Mouse (Mus musculus) kidney, postnatal 0 days (tissue): ENCODE results near the gene Ncapd2. TPM values are rescaled to one million over a fixed set of nuclear protein-coding genes. Genes with fewer than 3 reads are reported as not detected.

ENCODE experiments used
- ATAC-seq: fragments of 200-750 bp; cut with Nextera tagmentation; replicated peaks from 2 replicates; pipeline ENCODE4 v1.8.0; 2017; ENCODE audit warnings: low read depth, moderate number of reproducible peaks, moderate TSS enrichment, moderate library complexity; ENCODE audit not compliant: low FRiP score
- DNase-seq: peaks from one replicate; pipeline ENCODE4 v3.0.0-alpha.2; 2016; ENCODE audit warnings: low spot score
- H3K27ac ChIP-seq: fragments of 300-500 bp; sonication (generic); 2 replicates; pipeline ENCODE4 v1.5.1; 2014; ENCODE audit warnings: mild to moderate bottlenecking
- H3K27me3 ChIP-seq: fragments of 300-500 bp; sonication (generic); 2 replicates; pipeline ENCODE4 v1.6.1; 2014; ENCODE audit warnings: low read length, mixed read lengths; ENCODE audit not compliant: insufficient read depth
- H3K36me3 ChIP-seq: fragments of 300-500 bp; sonication (generic); 2 replicates; pipeline ENCODE4 v1.6.1; 2014; ENCODE audit warnings: low read length, mixed read lengths; ENCODE audit not compliant: insufficient read depth
- H3K4me1 ChIP-seq: fragments of 300-500 bp; sonication (generic); replicated peaks from 2 replicates; pipeline ENCODE4 v1.6.1; 2014; ENCODE audit warnings: antibody characterized with exemption, low read length, mixed read lengths; ENCODE audit not compliant: insufficient read depth
- H3K4me2 ChIP-seq: fragments of 300-500 bp; sonication (generic); 2 replicates; pipeline ENCODE4 v1.6.1; 2014; ENCODE audit warnings: mild to moderate bottlenecking, low read length, moderate library complexity, mixed read lengths
- H3K4me3 ChIP-seq: fragments of 300-500 bp; sonication (generic); replicated peaks from 2 replicates; pipeline ENCODE4 v1.5.1; 2014; ENCODE audit warnings: low read depth, low read length
- H3K9ac ChIP-seq: fragments of 300-500 bp; sonication (generic); 2 replicates; pipeline ENCODE4 v1.6.1; 2014; ENCODE audit warnings: low read depth, low read length
- H3K9me3 ChIP-seq: fragments of 300-500 bp; sonication (generic); replicated peaks from 2 replicates; pipeline ENCODE4 v1.6.1; 2016; ENCODE audit warnings: low read length, inconsistent platforms, mixed read lengths
- CTCF ChIP-seq: IDR thresholded peaks from 2 replicates; pipeline ENCODE4 v1.5.1; 2016; ENCODE audit warnings: antibody characterized with exemption, low read depth, mild to moderate bottlenecking, moderate library complexity
- WGBS: fragments of 180-500 bp; shearing (Covaris S2); extraction: QIAGEN DNeasy Blood & Tissue Kit; methylation state at CpG from one replicate; pipeline ENCODE4 v1.1.7; 2014; 5-methylcytosine and 5-hydroxymethylcytosine counted together
- polyA plus RNA-seq: library from polyadenylated mRNA; unstranded; fragments of >200 nt; fragmentation: Nextera tagmentation; extraction: Ambion mirVana; gene quantifications from 2 replicates; pipeline ENCODE4 v1.2.1, GENCODE M21; 2015

Gene Ncapd2
- polyA plus RNA-seq, 1 experiment from 2014 or later = 43.8 TPM

GRCm38 (mm10) chr6:125172474-125172873 lies 19.0 kb downstream of the Ncapd2 start:
- Histone ChIP-seq H3K9ac (no peak overlapping the region), H3K27ac (no peak overlapping the region), H3K9me3 (no peaks in the 10 kb centered on the region), H3K27me3 (no peaks in the 10 kb centered on the region), H3K4me1 (peaks cover 2% of the 10 kb centered on the region), H3K4me3 (no peak overlapping the region), H3K4me2 (no peak overlapping the region), H3K36me3 (peaks cover 76% of the 10 kb centered on the region)
- no peak for ATAC-seq
- no peak for TF ChIP-seq CTCF
- 83% methylated on average over 2 of the region's 2 CpGs for WGBS
- DNase-seq = no peak

GRCm38 (mm10) chr6:125170194-125170593 lies 21.3 kb downstream of the Ncapd2 start:
- Histone ChIP-seq H3K9me3 (no peaks in the 10 kb centered on the region), H3K4me2 (no peak overlapping the region), H3K4me1 (peaks cover 16% of the 10 kb centered on the region), H3K27me3 (no peaks in the 10 kb centered on the region), H3K27ac (no peak overlapping the region), H3K4me3 (no peak overlapping the region), H3K36me3 (peaks cover 56% of the 10 kb centered on the region), H3K9ac (no peak overlapping the region)
- WGBS = 74% methylated on average over 6 of the region's 6 CpGs
- TF ChIP-seq CTCF = peak; percentile 36; the same call in 1 of the 2 replicates
- ATAC-seq = no peak
- no peak for DNase-seq

GRCm38 (mm10) chr6:125168086-125168485 lies 23.4 kb downstream of the Ncapd2 start:
- H3K9ac ChIP-seq = no peak overlapping the region
- ATAC-seq = no peak

GRCm38 (mm10) chr6:125166861-125167650 lies 24.4 kb downstream of the Ncapd2 start:
- no peaks in the 10 kb centered on the region for H3K27me3 ChIP-seq
- 0 out of 2 replicates have a peak, but pooled peaks have one; percentile 1 for ATAC-seq
- 20% methylated on average over 10 of the region's 10 CpGs for WGBS
- peak overlapping the region; percentile 89 for H3K27ac ChIP-seq
- H3K4me2 ChIP-seq = peak overlapping the region; percentile 65
- peak; percentile 17 for DNase-seq
- no peak for TF ChIP-seq CTCF
- peaks cover 25% of the 10 kb centered on the region for H3K4me1 ChIP-seq
- H3K9ac ChIP-seq = peak overlapping the region; percentile 86; the same call in 1 of the 2 replicates
- no peaks in the 10 kb centered on the region for H3K9me3 ChIP-seq
- H3K4me3 ChIP-seq = peak overlapping the region; percentile 86
- H3K36me3 ChIP-seq = peaks cover 34% of the 10 kb centered on the region

More at GRCm38 (mm10) chr6:125168086-125168485, 23.4 kb downstream of the Ncapd2 start:
- peaks cover 25% of the 10 kb centered on the region for H3K4me1 ChIP-seq
- H3K4me2 ChIP-seq = no peak overlapping the region
- 91% methylated on average over 14 of the region's 14 CpGs for WGBS
- no peaks in the 10 kb centered on the region for H3K27me3 ChIP-seq
- DNase-seq = no peak
- TF ChIP-seq CTCF = no peak
- no peaks in the 10 kb centered on the region for H3K9me3 ChIP-seq
- no peak overlapping the region for H3K4me3 ChIP-seq
- peaks cover 44% of the 10 kb centered on the region for H3K36me3 ChIP-seq
- H3K27ac ChIP-seq = no peak overlapping the region

GRCm38 (mm10) chr6:125166051-125166751 lies 25.3 kb downstream of the Ncapd2 start, which contains the start of gene Gapdh:
Gene Gapdh (minus strand): TSS chr6:125166467.
- Histone ChIP-seq H3K4me2 (peak within 1 kb of the TSS; percentile 87), H3K4me3 (peak within 1 kb of the TSS; percentile 86), H3K9ac (peak within 1 kb of the TSS; percentile 86), H3K36me3 (peaks cover 30% of the 10 kb centered on the region), H3K4me1 (peaks cover 25% of the 10 kb centered on the region), H3K27ac (peak within 1 kb of the TSS; percentile 89), H3K27me3 (no peaks in the 10 kb centered on the region), H3K9me3 (no peaks in the 10 kb centered on the region)
- no peak for TF ChIP-seq CTCF
- DNase-seq (peak; percentile 79), ATAC-seq (peak; percentile 73)
- under 1% methylated on average over 18 of the region's 18 CpGs for WGBS

- DNase-seq (peak; percentile 98), ATAC-seq (peak; percentile 87)
- Histone ChIP-seq H3K36me3 (peaks cover 23% of the 10 kb centered on the region), H3K4me3 (peak overlapping the region; percentile 86), H3K4me1 (peaks cover 29% of the 10 kb centered on the region), H3K27ac (peak overlapping the region; percentile 89), H3K4me2 (peak overlapping the region; percentile 87), H3K9me3 (no peaks in the 10 kb centered on the region), H3K27me3 (no peaks in the 10 kb centered on the region), H3K9ac (peak overlapping the region; percentile 86)
- WGBS = 1% methylated on average over 36 of the region's 36 CpGs
- no peak for TF ChIP-seq CTCF
Observed at GRCm38 (mm10) chr6:125165328-125165891, 26.1 kb downstream of the Ncapd2 start.
